Mouse (Mus musculus) erythroblast, embryonic 14.5 days (primary cell): ENCODE data around the gene Abhd17b. TPM values are rescaled to one million over a fixed set of nuclear protein-coding genes. Genes with fewer than 3 reads are reported as not detected.

Source experiments
- H3K27me3 ChIP-seq: 2 replicates; pipeline ENCODE4 v1.6.1; 2012; ENCODE audit warnings: inconsistent platforms; ENCODE audit not compliant: control insufficient read depth
- H3K36me3 ChIP-seq: 2 replicates; pipeline ENCODE4 v1.6.1; 2012; ENCODE audit warnings: mild to moderate bottlenecking, inconsistent platforms; ENCODE audit not compliant: control insufficient read depth
- H3K4me1 ChIP-seq: 2 replicates; pipeline ENCODE4 v1.6.1; 2012; ENCODE audit warnings: inconsistent platforms; ENCODE audit not compliant: control insufficient read depth
- H3K4me3 ChIP-seq: replicated peaks from 2 replicates; pipeline ENCODE3; 2012; ENCODE audit warnings: moderate library complexity, mild to moderate bottlenecking, inconsistent platforms
- H3K9me3 ChIP-seq: 2 replicates; pipeline ENCODE4 v1.6.1; 2012; ENCODE audit warnings: low read length, inconsistent platforms, mixed read lengths; ENCODE audit not compliant: control insufficient read depth
- GATA1 ChIP-seq: IDR thresholded peaks from 2 replicates; pipeline ENCODE4 v1.6.1; 2012; ENCODE audit warnings: low read length, inconsistent platforms, mixed read lengths
- TAL1 ChIP-seq: IDR thresholded peaks from 3 replicates; pipeline ENCODE4 v1.6.1; 2012; ENCODE audit warnings: low read length, inconsistent platforms, mixed read lengths
- polyA plus RNA-seq: library from polyadenylated mRNA; stranded (reverse); fragments of >175 nt; gene quantifications from 2 replicates; pipeline ENCODE4 v1.2.3, GENCODE M21; 2012

Abhd17b gene
- polyA plus RNA-seq: 0.03 and 0.05 TPM in 2 replicates

GRCm38 (mm10) chr19:21653172-21653981 lies at the start of gene Abhd17b:
Gene Abhd17b, plus strand, starts transcription at chr19:21653185.
- no peaks in the 10 kb centered on the region for H3K9me3 ChIP-seq
- H3K4me3 ChIP-seq: peak within 1 kb of the TSS; percentile 84
- peaks cover 27% of the 10 kb centered on the region for H3K4me1 ChIP-seq
- no peak for TF ChIP-seq GATA1
- no peak for TF ChIP-seq TAL1
- peaks cover 16% of the 10 kb centered on the region for H3K27me3 ChIP-seq
- peaks cover 2% of the 10 kb centered on the region; the same call in 1 of the 2 replicates for H3K36me3 ChIP-seq

GRCm38 (mm10) chr19:21603836-21604235 lies 49.1 kb upstream of the Abhd17b start:
- Histone ChIP-seq H3K4me1 (no peaks in the 10 kb centered on the region), H3K27me3 (no peaks in the 10 kb centered on the region), H3K36me3 (no peaks in the 10 kb centered on the region), H3K4me3 (no peak overlapping the region), H3K9me3 (no peaks in the 10 kb centered on the region)
- TF ChIP-seq GATA1 (no peak), TAL1 (no peak)

- Histone ChIP-seq H3K9me3 (no peaks in the 10 kb centered on the region), H3K36me3 (no peaks in the 10 kb centered on the region), H3K27me3 (no peaks in the 10 kb centered on the region), H3K4me3 (no peak overlapping the region), H3K4me1 (no peaks in the 10 kb centered on the region)
- TF ChIP-seq TAL1 (no peak), GATA1 (no peak)
These were observed 47.7 kb upstream of the Abhd17b start for GRCm38 (mm10) chr19:21605294-21605693.

GRCm38 (mm10) chr19:21610240-21610639 lies 42.7 kb upstream of the Abhd17b start:
- no peaks in the 10 kb centered on the region for H3K36me3 ChIP-seq
- H3K4me1 ChIP-seq: no peaks in the 10 kb centered on the region
- no peak overlapping the region for H3K4me3 ChIP-seq
- no peaks in the 10 kb centered on the region for H3K9me3 ChIP-seq
- no peaks in the 10 kb centered on the region for H3K27me3 ChIP-seq
- no peak for TF ChIP-seq TAL1
- no peak for TF ChIP-seq GATA1

GRCm38 (mm10) chr19:21611297-21611696 lies 41.7 kb upstream of the Abhd17b start:
- Histone ChIP-seq H3K36me3 (no peaks in the 10 kb centered on the region), H3K4me1 (no peaks in the 10 kb centered on the region), H3K9me3 (no peaks in the 10 kb centered on the region), H3K27me3 (no peaks in the 10 kb centered on the region), H3K4me3 (no peak overlapping the region)
- TF ChIP-seq GATA1 (no peak), TAL1 (no peak)

GRCm38 (mm10) chr19:21611725-21612575 lies 41.0 kb upstream of the Abhd17b start:
- TF ChIP-seq GATA1 (no peak), TAL1 (no peak)
- H3K36me3 ChIP-seq: no peaks in the 10 kb centered on the region

GRCm38 (mm10) chr19:21615801-21616200 lies 37.2 kb upstream of the Abhd17b start:
- Histone ChIP-seq H3K4me1 (no peaks in the 10 kb centered on the region), H3K36me3 (no peaks in the 10 kb centered on the region), H3K9me3 (no peaks in the 10 kb centered on the region), H3K4me3 (no peak overlapping the region), H3K27me3 (no peaks in the 10 kb centered on the region)
- TF ChIP-seq TAL1: no peak
- no peak for TF ChIP-seq GATA1

More at GRCm38 (mm10) chr19:21611725-21612575, 41.0 kb upstream of the Abhd17b start:
- Histone ChIP-seq H3K9me3 (no peaks in the 10 kb centered on the region), H3K27me3 (no peaks in the 10 kb centered on the region), H3K4me1 (no peaks in the 10 kb centered on the region), H3K4me3 (no peak overlapping the region)

DNA sequence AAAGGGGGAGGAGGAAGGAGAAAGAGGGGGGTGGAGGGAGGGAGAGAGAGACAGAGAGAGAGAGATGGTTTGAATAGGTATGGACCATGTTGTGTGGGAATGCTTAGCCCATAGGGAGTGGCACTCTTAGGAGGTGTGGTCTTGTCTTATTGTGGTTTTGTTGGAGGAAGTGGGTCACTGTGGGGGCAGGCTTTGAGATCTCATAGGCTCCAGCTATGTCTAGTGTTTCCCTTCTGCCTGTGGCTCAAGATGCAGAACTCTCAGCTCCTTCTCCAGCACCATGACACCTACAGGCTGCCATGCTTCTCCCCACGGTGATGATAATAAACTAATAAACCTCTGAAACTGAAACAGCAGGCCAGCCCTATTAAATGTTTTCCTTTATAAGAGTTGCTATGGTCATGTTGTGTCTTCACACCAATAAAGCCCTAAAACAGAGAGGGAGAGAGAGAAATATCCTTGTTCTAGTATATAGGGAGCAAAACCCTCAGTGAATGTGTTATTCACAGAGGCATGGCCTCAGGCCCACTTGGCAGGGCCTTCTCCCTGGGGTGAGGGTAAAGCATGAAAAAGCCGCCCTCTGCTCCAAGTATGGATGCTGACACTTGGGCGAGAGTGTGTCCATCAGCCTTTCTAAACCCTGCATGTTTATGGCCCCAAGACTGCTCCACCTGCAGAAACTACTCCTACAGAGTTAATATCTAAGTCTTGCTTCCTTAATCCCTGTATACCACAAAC lies 29.4 kb upstream of the Abhd17b start:
- H3K36me3 ChIP-seq: no peaks in the 10 kb centered on the region
- TF ChIP-seq GATA1: no peak
- TF ChIP-seq TAL1: no peak
- H3K27me3 ChIP-seq: no peaks in the 10 kb centered on the region
- H3K4me3 ChIP-seq: no peak overlapping the region
- H3K9me3 ChIP-seq: no peaks in the 10 kb centered on the region
- no peaks in the 10 kb centered on the region for H3K4me1 ChIP-seq
